Mouse (Mus musculus): ENCODE data around the gene Plekha7. TPM values are rescaled to one million over a fixed set of nuclear protein-coding genes. Genes with fewer than 3 reads are reported as not detected.

Gene Plekha7
- polyA plus RNA-seq, 1 experiment, result 10.0 TPM

DNA sequence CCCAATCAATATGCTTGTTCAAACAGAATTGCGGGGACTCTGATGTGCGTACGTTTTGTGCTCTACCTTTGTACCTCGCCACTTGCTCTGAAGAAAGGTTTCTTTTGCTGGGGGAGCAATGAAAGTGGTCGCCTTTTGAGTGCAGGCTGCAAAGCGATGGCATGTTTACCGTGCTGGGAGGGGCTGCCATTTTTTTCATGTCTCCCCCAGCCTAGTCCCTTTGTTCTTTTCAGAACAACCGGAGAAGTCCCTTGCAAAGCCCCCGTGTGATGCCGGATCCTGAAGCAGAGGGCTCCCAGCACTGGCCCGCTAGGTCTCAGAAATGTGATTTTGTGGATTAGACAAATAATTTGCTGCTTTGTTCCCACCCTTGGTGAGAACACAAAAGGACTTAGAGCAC is 187.0 kb downstream of the Plekha7 start:
- TF ChIP-seq CTCF (IDR thresholded peaks at IDR 0.05; ENCODE audit: insufficient read depth, low read length) (no peak), POLR2A (IDR thresholded peaks at IDR 0.05; ENCODE audit: borderline replicate concordance, extremely low read depth, low read depth, low read length) (no peak)
- H3K4me3 ChIP-seq (replicated peaks; ENCODE audit: extremely low read depth, low read depth, low read length), result no peak overlapping the region
- DNase-seq, result no peak
- 73% methylated on average over 11 of the region's 11 CpGs for WGBS
- H3K4me1 ChIP-seq (ENCODE audit: control insufficient read depth, insufficient read depth, low read length), result no peaks in the 10 kb centered on the region

DNA sequence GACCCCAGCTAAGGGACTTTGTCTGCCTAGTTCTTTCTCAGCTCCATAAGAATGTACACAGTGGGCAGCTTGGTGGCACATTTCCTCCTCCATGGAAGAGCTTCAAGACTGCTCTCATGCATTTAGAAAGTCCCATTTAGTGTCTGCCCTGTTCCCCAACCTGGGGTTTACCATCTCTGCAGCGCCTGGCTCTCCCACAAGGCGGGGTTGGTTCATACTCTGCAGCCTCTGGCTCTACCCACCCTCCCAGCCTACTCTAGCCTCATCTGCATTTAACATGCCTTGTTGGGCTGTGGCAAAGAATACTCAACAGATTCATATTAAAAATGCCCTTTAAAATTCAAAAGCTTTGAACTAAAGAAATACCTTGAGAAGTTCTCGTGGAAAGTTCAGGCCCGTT is 187.4 kb downstream of the Plekha7 start:
- no peaks in the 10 kb centered on the region for H3K4me1 ChIP-seq (ENCODE audit: control insufficient read depth, insufficient read depth, low read length)
- 84% methylated on average over 4 of the region's 4 CpGs for WGBS
- no peak overlapping the region for H3K4me3 ChIP-seq (replicated peaks; ENCODE audit: extremely low read depth, low read depth, low read length)
- no peak for DNase-seq
- TF ChIP-seq CTCF (IDR thresholded peaks at IDR 0.05; ENCODE audit: insufficient read depth, low read length), result no peak
- TF ChIP-seq POLR2A (IDR thresholded peaks at IDR 0.05; ENCODE audit: borderline replicate concordance, extremely low read depth, low read depth, low read length), result no peak

DNA sequence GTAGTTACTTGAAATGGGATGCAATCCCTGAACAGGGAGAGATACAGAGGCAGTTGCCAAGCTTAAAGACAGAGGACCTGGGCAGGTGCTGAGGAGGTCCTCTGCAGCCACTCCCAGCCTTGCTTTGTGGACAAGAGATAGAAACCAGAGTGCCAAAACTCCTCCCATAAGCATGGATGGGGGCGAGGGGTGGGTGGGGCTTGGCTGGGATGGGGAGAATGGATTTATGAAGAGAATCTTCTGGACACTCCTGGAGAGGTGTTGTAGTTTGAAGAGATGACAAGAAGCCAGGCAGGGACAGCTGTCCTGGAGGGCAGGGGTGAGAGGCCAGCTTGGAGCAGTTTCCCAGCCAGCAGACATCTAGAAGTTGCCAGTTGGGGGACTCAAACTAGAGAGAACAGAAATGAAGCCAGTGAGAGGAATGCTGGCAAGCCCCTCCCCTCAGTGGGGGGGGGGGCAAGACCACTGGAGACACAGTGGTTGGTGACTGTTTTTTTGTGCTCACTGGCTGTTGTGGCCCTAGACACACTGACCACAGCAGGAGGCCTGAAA is 188.8 kb downstream of the Plekha7 start:
- WGBS, result 74% methylated on average over 1 of the region's 1 CpGs
- TF ChIP-seq POLR2A (IDR thresholded peaks at IDR 0.05; ENCODE audit: borderline replicate concordance, extremely low read depth, low read depth, low read length), result no peak
- TF ChIP-seq CTCF (IDR thresholded peaks at IDR 0.05; ENCODE audit: insufficient read depth, low read length), result no peak
- no peaks in the 10 kb centered on the region for H3K4me1 ChIP-seq (ENCODE audit: control insufficient read depth, insufficient read depth, low read length)
- DNase-seq, result no peak
- no peak overlapping the region for H3K4me3 ChIP-seq (replicated peaks; ENCODE audit: extremely low read depth, low read depth, low read length)

DNA sequence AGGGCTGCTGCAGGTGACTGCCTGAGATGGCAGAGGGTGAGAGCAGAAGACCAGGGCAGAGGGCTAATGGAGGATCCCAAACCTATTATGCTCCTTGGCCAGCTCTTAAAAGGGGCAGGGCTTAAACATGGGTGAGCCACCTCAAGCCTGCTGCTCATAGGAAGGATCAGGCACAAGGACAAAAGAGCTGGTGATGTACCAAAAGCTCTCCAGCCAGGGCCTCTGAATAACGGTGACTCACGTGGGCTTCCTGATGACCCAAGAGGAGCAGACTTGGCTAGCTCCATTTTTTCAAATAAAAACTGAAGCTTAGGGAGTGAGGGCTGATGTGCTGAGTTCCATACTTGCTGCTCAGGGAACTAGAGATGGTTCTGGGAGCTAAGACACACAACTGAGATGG is 192.2 kb downstream of the Plekha7 start:
- TF ChIP-seq CTCF (IDR thresholded peaks at IDR 0.05; ENCODE audit: insufficient read depth, low read length) (no peak), POLR2A (IDR thresholded peaks at IDR 0.05; ENCODE audit: borderline replicate concordance, extremely low read depth, low read depth, low read length) (no peak)
- Histone ChIP-seq H3K4me3 (replicated peaks; ENCODE audit: extremely low read depth, low read depth, low read length) (no peak overlapping the region), H3K4me1 (ENCODE audit: control insufficient read depth, insufficient read depth, low read length) (no peaks in the 10 kb centered on the region)
- DNase-seq, result no peak
- WGBS, result 52% methylated on average over 2 of the region's 2 CpGs

DNA sequence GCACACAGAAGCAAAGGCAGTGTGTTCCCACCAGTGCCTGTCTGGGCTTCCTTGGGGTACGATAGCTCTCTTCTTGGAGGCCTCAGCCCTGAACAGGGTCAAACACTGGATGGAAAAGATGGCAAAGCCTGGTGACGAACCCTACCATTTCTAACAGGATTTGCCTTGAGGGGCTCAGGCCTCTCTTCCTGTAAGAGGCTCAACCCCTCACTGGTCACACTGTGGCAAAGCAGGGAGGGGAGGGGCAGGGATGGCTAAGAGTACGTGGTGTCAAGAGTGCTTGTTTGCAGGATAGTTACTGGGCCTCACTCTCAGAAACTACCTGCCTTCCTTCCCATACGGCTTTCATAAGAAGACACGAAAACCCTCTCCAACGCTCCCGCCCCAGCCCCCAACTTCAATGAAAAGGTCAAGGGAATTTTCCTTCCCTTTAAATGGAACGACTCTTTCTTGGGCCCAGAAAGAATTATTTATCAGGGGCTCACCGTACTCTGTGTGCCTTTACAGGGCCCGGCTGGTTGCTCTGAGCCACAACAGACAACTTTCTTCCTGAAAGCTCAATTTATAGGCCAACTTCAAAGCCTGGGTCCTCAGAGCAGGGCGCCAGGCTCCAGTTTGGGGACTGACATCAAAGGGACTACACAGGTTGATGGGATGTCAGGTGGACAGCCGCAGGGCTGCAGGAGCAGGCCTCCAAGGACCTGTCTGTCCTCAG is 192.8 kb downstream of the Plekha7 start:
- no peaks in the 10 kb centered on the region for H3K4me1 ChIP-seq (ENCODE audit: control insufficient read depth, insufficient read depth, low read length)
- TF ChIP-seq CTCF (IDR thresholded peaks at IDR 0.05; ENCODE audit: insufficient read depth, low read length), result no peak
- TF ChIP-seq POLR2A (IDR thresholded peaks at IDR 0.05; ENCODE audit: borderline replicate concordance, extremely low read depth, low read depth, low read length), result no peak
- no peak for DNase-seq
- no peak overlapping the region for H3K4me3 ChIP-seq (replicated peaks; ENCODE audit: extremely low read depth, low read depth, low read length)
- WGBS, result 76% methylated on average over 12 of the region's 12 CpGs

DNA sequence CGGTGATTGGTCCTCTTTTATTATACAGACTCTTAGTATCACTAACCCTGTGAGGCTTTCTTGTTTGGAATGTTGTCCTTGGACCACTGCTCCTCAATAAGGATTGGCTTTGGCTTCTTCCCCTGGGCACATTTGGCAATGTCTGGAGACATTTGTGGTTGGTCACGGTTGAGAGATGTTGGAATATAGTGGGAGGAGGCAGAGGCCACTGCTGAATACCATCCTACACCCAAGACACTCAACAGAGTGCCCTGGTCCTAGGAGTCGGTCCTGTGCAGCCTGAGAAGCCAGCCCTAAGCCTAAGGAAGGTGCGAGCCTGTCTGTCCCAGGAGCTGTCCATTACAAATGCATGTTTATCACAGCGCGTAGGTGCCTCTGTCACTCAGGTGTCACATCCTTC is 196.6 kb downstream of the Plekha7 start:
- TF ChIP-seq POLR2A (IDR thresholded peaks at IDR 0.05; ENCODE audit: borderline replicate concordance, extremely low read depth, low read depth, low read length) (no peak), CTCF (IDR thresholded peaks at IDR 0.05; ENCODE audit: insufficient read depth, low read length) (no peak)
- no peak for DNase-seq
- 76% methylated on average over 6 of the region's 6 CpGs for WGBS
- Histone ChIP-seq H3K4me3 (replicated peaks; ENCODE audit: extremely low read depth, low read depth, low read length) (no peak overlapping the region), H3K4me1 (ENCODE audit: control insufficient read depth, insufficient read depth, low read length) (no peaks in the 10 kb centered on the region)

DNA sequence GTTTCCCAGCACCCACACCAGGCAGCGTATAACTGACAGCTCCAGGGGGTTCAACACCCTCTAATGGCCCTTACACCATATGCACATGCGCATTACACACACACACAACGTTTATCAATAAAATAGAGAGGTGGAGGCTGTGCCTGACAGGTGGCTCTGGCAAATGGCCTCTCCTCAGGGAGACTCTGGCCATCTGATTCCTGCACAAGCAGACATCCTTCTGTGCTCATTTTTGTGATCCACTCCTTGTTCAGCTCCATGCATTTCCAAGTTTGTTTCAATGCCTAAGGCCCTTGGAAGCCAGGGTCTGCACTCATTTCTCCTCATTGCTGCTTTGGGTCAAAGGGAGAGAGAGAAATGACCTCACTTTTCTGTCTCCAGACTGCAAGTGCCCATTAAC is 197.5 kb downstream of the Plekha7 start:
- H3K4me3 ChIP-seq (replicated peaks; ENCODE audit: extremely low read depth, low read depth, low read length), result no peak overlapping the region
- WGBS, result 65% methylated on average over 3 of the region's 3 CpGs
- TF ChIP-seq POLR2A (IDR thresholded peaks at IDR 0.05; ENCODE audit: borderline replicate concordance, extremely low read depth, low read depth, low read length), result no peak
- no peak for TF ChIP-seq CTCF (IDR thresholded peaks at IDR 0.05; ENCODE audit: insufficient read depth, low read length)
- no peak for DNase-seq
- no peaks in the 10 kb centered on the region for H3K4me1 ChIP-seq (ENCODE audit: control insufficient read depth, insufficient read depth, low read length)

DNA sequence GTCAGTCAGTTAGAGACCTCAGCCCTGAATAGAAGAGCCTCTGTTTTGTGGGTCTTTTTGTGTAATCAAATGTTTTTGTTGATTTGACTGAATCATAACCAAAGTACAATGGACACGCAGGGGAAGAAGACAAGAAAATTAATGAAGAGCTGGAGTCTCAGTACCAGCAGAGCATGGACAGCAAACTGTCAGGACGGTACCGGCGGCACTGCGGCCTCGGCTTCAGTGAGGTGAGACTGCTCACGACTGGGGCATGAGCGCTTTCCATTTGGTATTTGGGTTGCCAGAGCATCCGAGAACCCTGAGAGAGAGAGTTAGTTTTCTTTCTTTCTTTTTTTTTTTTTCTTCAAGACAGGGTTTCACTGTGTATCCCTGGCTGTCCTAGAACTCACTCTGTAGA is 205.1 kb downstream of the Plekha7 start:
- TF ChIP-seq POLR2A (IDR thresholded peaks at IDR 0.05; ENCODE audit: borderline replicate concordance, extremely low read depth, low read depth, low read length) (no peak), CTCF (IDR thresholded peaks at IDR 0.05; ENCODE audit: insufficient read depth, low read length) (no peak)
- Histone ChIP-seq H3K4me3 (replicated peaks; ENCODE audit: extremely low read depth, low read depth, low read length) (no peak overlapping the region), H3K4me1 (ENCODE audit: control insufficient read depth, insufficient read depth, low read length) (no peaks in the 10 kb centered on the region)
- DNase-seq, result no peak
- 94% methylated on average over 9 of the region's 9 CpGs for WGBS

DNA sequence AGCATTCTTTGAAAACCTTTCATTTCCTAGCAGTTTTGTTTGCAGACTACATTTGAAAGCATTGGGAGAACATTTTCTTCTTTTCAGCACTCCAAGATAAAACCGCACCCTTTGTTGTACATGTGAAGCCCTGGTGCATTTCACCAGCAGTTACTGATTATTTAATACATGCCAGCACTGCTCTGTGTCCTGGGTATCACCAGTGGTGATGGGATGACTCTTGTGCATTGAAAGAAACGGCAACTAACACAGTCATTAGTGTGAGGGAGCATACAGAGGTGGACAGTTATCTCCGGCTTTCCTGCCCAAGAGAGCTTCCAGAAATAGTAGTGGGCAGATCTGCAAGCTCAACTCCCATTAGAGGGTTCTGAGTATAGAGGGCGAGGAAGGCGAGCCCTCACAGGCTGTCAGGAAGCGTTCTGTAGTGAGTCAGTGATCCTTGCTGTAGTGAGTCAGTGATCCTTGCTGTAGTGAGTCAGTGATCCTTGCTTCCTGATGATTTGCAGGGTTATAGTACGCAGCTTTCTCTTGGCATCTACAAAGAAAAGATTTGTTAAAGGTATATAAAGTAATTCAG is 208.1 kb downstream of the Plekha7 start:
- DNase-seq, result no peak
- no peak overlapping the region for H3K4me3 ChIP-seq (replicated peaks; ENCODE audit: extremely low read depth, low read depth, low read length)
- no peak for TF ChIP-seq POLR2A (IDR thresholded peaks at IDR 0.05; ENCODE audit: borderline replicate concordance, extremely low read depth, low read depth, low read length)
- no peak for TF ChIP-seq CTCF (IDR thresholded peaks at IDR 0.05; ENCODE audit: insufficient read depth, low read length)
- WGBS, result 81% methylated on average over 7 of the region's 7 CpGs
- H3K4me1 ChIP-seq (ENCODE audit: control insufficient read depth, insufficient read depth, low read length), result no peaks in the 10 kb centered on the region

DNA sequence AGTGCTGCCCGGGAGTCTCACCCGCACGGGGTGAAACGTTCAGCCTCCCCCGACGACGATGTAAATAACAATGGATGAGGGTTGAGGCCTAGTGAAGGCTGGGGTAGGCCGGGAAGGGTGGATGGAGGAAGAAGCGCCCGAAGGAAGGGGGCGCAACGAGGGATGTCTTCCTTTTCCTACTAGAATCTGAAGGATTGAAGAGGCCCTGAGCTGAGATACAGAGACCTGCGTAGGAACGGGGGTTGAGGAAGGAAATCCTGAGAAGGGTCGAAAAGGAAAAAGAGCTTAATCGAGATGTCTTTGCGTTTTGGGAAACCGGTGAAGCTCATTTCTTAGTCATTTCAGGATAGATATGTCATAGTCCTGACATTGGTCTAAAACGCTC is 214.7 kb downstream of the Plekha7 start:
- TF ChIP-seq CTCF (IDR thresholded peaks at IDR 0.05; ENCODE audit: insufficient read depth, low read length), result no peak
- TF ChIP-seq POLR2A (IDR thresholded peaks at IDR 0.05; ENCODE audit: borderline replicate concordance, extremely low read depth, low read depth, low read length), result no peak
- no peak for DNase-seq
- under 1% methylated on average over 19 of the region's 19 CpGs for WGBS
- H3K4me3 ChIP-seq (replicated peaks; ENCODE audit: extremely low read depth, low read depth, low read length), result peak overlapping the region; percentile 65
- H3K4me1 ChIP-seq (ENCODE audit: control insufficient read depth, insufficient read depth, low read length), result peaks cover 4% of the 10 kb centered on the region; the same call in 1 of the 2 replicates

Measured in lung, adult 2 months (tissue).